ENCODE assay signal across 8 mouse cellular contexts in genomic region chr17:78611117-78611516, GRCm38 (mm10).
DNase-seq lines count a peak whose midpoint lies in the region; ATAC-seq and TF ChIP-seq lines count a peak whose summit lies in the region.

No protein-coding gene starts in this region.

- POLR2A ChIA-PET in Patski (lab: Charles Lee): no interaction called here

- H3K4me1 ChIP-seq in heart, postnatal 0 days (ENCODE audit: control insufficient read depth, insufficient read depth): no peaks in the 10 kb centered on the region
- 0 out of 2 replicates have a peak, but pooled peaks cover 5% of the 10 kb centered on the region for H3K4me1 ChIP-seq in intestine, embryonic 16.5 days (ENCODE audit: control insufficient read depth, insufficient read depth, low read length)

- TF ChIP-seq EP300 in heart, postnatal 0 days (IDR thresholded peaks at IDR 0.05; ENCODE audit: low read depth): no peak

- H3K4me2 ChIP-seq in heart, postnatal 0 days (ENCODE audit: low read depth, low read length): no peak overlapping the region
- no peak overlapping the region for H3K4me2 ChIP-seq in intestine, embryonic 16.5 days (ENCODE audit: low read depth, low read length)

- H3K36me3 ChIP-seq in heart, postnatal 0 days (replicated peaks; ENCODE audit: control insufficient read depth, insufficient read depth, low read length): no peaks in the 10 kb centered on the region
- H3K36me3 ChIP-seq in intestine, embryonic 16.5 days (ENCODE audit: control insufficient read depth, insufficient read depth, low read length): no peaks in the 10 kb centered on the region

- H3K9ac ChIP-seq in heart, postnatal 0 days (replicated peaks; ENCODE audit: low read depth, low read length): no peak overlapping the region
- H3K9ac ChIP-seq in intestine, embryonic 16.5 days (ENCODE audit: low read depth, low read length): no peak overlapping the region

- no peak overlapping the region for H3K4me3 ChIP-seq in heart, postnatal 0 days (ENCODE audit: low read depth, low read length)
- H3K4me3 ChIP-seq in intestine, embryonic 16.5 days (ENCODE audit: low read length): no peak overlapping the region

- peak; percentile 47 for TF ChIP-seq CTCF in heart, postnatal 0 days (IDR thresholded peaks at IDR 0.05; ENCODE audit: low read depth)
- TF ChIP-seq CTCF in Patski (IDR thresholded peaks at IDR 0.05): peak; percentile 64

- WGBS in heart, postnatal 0 days: 63% methylated on average over 6 of the region's 6 CpGs
- WGBS in intestine, embryonic 16.5 days: 77% methylated on average over 6 of the region's 6 CpGs

- no peaks in the 10 kb centered on the region for H3K9me3 ChIP-seq in heart, postnatal 0 days (replicated peaks; ENCODE audit: control insufficient read depth, low read length)
- no peaks in the 10 kb centered on the region for H3K9me3 ChIP-seq in intestine, embryonic 16.5 days (ENCODE audit: control insufficient read depth, low read length)

- no peak for ATAC-seq in heart, postnatal 0 days (ENCODE audit: insufficient read depth, low read depth)
- no peak for ATAC-seq in Patski
- peak; percentile 83 for ATAC-seq in megakaryocyte-erythroid progenitor cell, adult 5-6 weeks (replicated peaks; ENCODE audit: low FRiP score, low TSS enrichment, poor library complexity, severe bottlenecking)
- no peak for ATAC-seq in intestine, embryonic 16.5 days

- H3K27me3 ChIP-seq in heart, postnatal 0 days (ENCODE audit: control insufficient read depth, insufficient read depth, low read length): no peaks in the 10 kb centered on the region
- H3K27me3 ChIP-seq in Patski: no peaks in the 10 kb centered on the region
- no peaks in the 10 kb centered on the region for H3K27me3 ChIP-seq in intestine, embryonic 16.5 days (replicated peaks; ENCODE audit: control insufficient read depth, insufficient read depth, low read length)

- in situ Hi-C loops in Patski (cut with MboI; ENCODE audit: low pct_unique_long_range_greater_than_20kb): no loop called here

- CTCF ChIA-PET in Patski (lab: Charles Lee): interaction anchor here (1.3 kb wide), 1 partner anchor 13 kb away, joined by 3 read pairs; no protein-coding TSS in a partner anchor

- H3K27ac ChIP-seq in heart, postnatal 0 days (ENCODE audit: low read depth): no peak overlapping the region
- no peak overlapping the region for H3K27ac ChIP-seq in intestine, embryonic 16.5 days (ENCODE audit: low read length)

- no peak for DNase-seq in heart, postnatal 0 days (ENCODE audit: low spot score)
- DNase-seq in heart, adult 8-10 months (ENCODE audit: low spot score): no peak
- DNase-seq in lung, postnatal 10 days: peak; percentile 34
- DNase-seq in lung, adult 18-20 months: no peak
- DNase-seq in Patski (ENCODE audit: low read depth, low spot score): no peak
- no peak for DNase-seq in gastrocnemius, postnatal 25 days
